Mouse (Mus musculus): Measurements from ENCODE around the gene Slco4a1.
A peak's percentile ranks its signal among the peaks of the same experiment; 100 is the strongest.

Slco4a1 gene

GRCm38 (mm10) chr2:180449007-180449406 is 7.0 kb upstream of the Slco4a1 start:
- DNase-seq, result peak; percentile 21

GRCm38 (mm10) chr2:180450529-180450928 is 5.5 kb upstream of the Slco4a1 start:
- no peak for DNase-seq

- no peak for DNase-seq
Observed at GRCm38 (mm10) chr2:180456705-180457104, 660 bp downstream of the Slco4a1 start.

- no peak for DNase-seq
Observed at GRCm38 (mm10) chr2:180457680-180458079, 1.6 kb downstream of the Slco4a1 start.

GRCm38 (mm10) chr2:180459437-180459836 is 3.4 kb downstream of the Slco4a1 start:
- no peak for DNase-seq

- no peak for DNase-seq
Observed at GRCm38 (mm10) chr2:180460801-180461200, 4.8 kb downstream of the Slco4a1 start.

GRCm38 (mm10) chr2:180462593-180462992 is 6.5 kb downstream of the Slco4a1 start:
- no peak for DNase-seq

GRCm38 (mm10) chr2:180466505-180466904 is 10.5 kb downstream of the Slco4a1 start:
- no peak for DNase-seq

- DNase-seq, result no peak
Observed at GRCm38 (mm10) chr2:180468871-180469270, 12.8 kb downstream of the Slco4a1 start.

GRCm38 (mm10) chr2:180469768-180470167 is 13.7 kb downstream of the Slco4a1 start:
- DNase-seq, result no peak

GRCm38 (mm10) chr2:180472306-180473079 is 16.4 kb downstream of the Slco4a1 start:
- peak; percentile 28 for DNase-seq

GRCm38 (mm10) chr2:180473080-180473440 is 17.0 kb downstream of the Slco4a1 start:
- DNase-seq, result peak; percentile 34

- no peak for DNase-seq
Observed at GRCm38 (mm10) chr2:180474864-180475263, 18.8 kb downstream of the Slco4a1 start.

- no peak for DNase-seq
Observed at GRCm38 (mm10) chr2:180482274-180482673, 26.2 kb downstream of the Slco4a1 start.

GRCm38 (mm10) chr2:180484882-180485281 is 28.8 kb downstream of the Slco4a1 start:
- DNase-seq, result no peak

GRCm38 (mm10) chr2:180485306-180485705 is 29.3 kb downstream of the Slco4a1 start:
- DNase-seq, result no peak

- no peak for DNase-seq
Observed at GRCm38 (mm10) chr2:180488210-180488751, 32.2 kb downstream of the Slco4a1 start.

- no peak for DNase-seq
Observed at GRCm38 (mm10) chr2:180495906-180496305, 39.9 kb downstream of the Slco4a1 start.

GRCm38 (mm10) chr2:180499741-180500140 is 43.7 kb downstream of the Slco4a1 start, which contains the start of gene Ntsr1:
TSS of gene Ntsr1 (plus strand) at chr2:180499976.
- DNase-seq, result no peak

GRCm38 (mm10) chr2:180500726-180501125 is 44.7 kb downstream of the Slco4a1 start:
- no peak for DNase-seq

GRCm38 (mm10) chr2:180501217-180501967 is 45.3 kb downstream of the Slco4a1 start:
- no peak for DNase-seq

- no peak for DNase-seq
Observed at GRCm38 (mm10) chr2:180506281-180506680, 50.2 kb downstream of the Slco4a1 start.

GRCm38 (mm10) chr2:180508455-180509115 is 52.5 kb downstream of the Slco4a1 start:
- no peak for DNase-seq

Measured in thymus, postnatal 25 days (tissue).